Mouse (Mus musculus): ENCODE results near the gene Rbmy.
"Not testable (repeated sequence)": the region's sequence is repeated elsewhere in the genome, so short reads cannot be mapped to it uniquely, and the experiment has no call there.

Rbmy gene

GRCm38 (mm10) chrY:2830380-2830779 lies at the start of gene Rbmy, which contains the start of gene Gm10256:
TSS of gene Rbmy (plus strand) at chrY:2830680.
TSS of gene Gm10256 (plus strand) at chrY:2830699.
- not testable (repeated sequence) for DNase-seq (ENCODE audit: low spot score)

- not testable (repeated sequence) for DNase-seq (ENCODE audit: low spot score)
Measured at GRCm38 (mm10) chrY:2796105-2796504, 34.4 kb upstream of the Rbmy start, which contains the start of gene Gm4064. TSS of gene Gm4064 (minus strand) at chrY:2796205.
